Mouse (Mus musculus) forebrain, embryonic 15.5 days (tissue): ENCODE results near the gene Ttll12. TPM values are rescaled to one million over a fixed set of nuclear protein-coding genes. Genes with fewer than 3 reads are reported as not detected.

ENCODE experiments used
- ATAC-seq: fragments of 200-750 bp; cut with Nextera tagmentation; replicated peaks from 2 replicates; pipeline ENCODE4 v1.8.0; 2017; ENCODE audit warnings: mild to moderate bottlenecking, moderate TSS enrichment, moderate library complexity
- H3K27ac ChIP-seq: fragments of 300-500 bp; sonication (generic); replicated peaks from 2 replicates; pipeline ENCODE4 v1.5.1; 2015; ENCODE audit warnings: mild to moderate bottlenecking, inconsistent platforms
- H3K27me3 ChIP-seq: fragments of 300-500 bp; sonication (generic); 2 replicates; pipeline ENCODE4 v1.6.1; 2015; ENCODE audit warnings: inconsistent platforms
- H3K36me3 ChIP-seq: fragments of 300-500 bp; sonication (generic); 2 replicates; pipeline ENCODE4 v1.6.1; 2015; ENCODE audit warnings: mild to moderate bottlenecking, inconsistent platforms
- H3K4me1 ChIP-seq: fragments of 300-500 bp; sonication (generic); 2 replicates; pipeline ENCODE4 v1.6.1; 2015; ENCODE audit warnings: inconsistent platforms
- H3K4me2 ChIP-seq: fragments of 300-500 bp; sonication (generic); replicated peaks from 2 replicates; pipeline ENCODE4 v1.6.1; 2015; ENCODE audit warnings: mild to moderate bottlenecking, inconsistent platforms
- H3K4me3 ChIP-seq: fragments of 300-500 bp; sonication (generic); 2 replicates; pipeline ENCODE4 v1.5.1; 2015; ENCODE audit warnings: mild to moderate bottlenecking, inconsistent platforms
- H3K9ac ChIP-seq: fragments of 300-500 bp; sonication (generic); replicated peaks from 2 replicates; pipeline ENCODE4 v1.6.1; 2015; ENCODE audit warnings: mild to moderate bottlenecking, inconsistent platforms
- H3K9me3 ChIP-seq: fragments of 300-500 bp; sonication (generic); 2 replicates; pipeline ENCODE4 v1.6.1; 2016; ENCODE audit warnings: inconsistent platforms
- WGBS: fragments of 180-500 bp; shearing (Covaris S2); methylation state at CpG from one replicate; pipeline ENCODE4 v1.1.7; 2015; ENCODE audit warnings: mixed read lengths; 5-methylcytosine and 5-hydroxymethylcytosine counted together
- polyA plus RNA-seq: library from polyadenylated mRNA; unstranded; fragments of >200 nt; fragmentation: Nextera tagmentation; extraction: Ambion mirVana; gene quantifications from 2 replicates; pipeline ENCODE4 v1.2.1, GENCODE M21; 2015

The Ttll12 gene
- polyA plus RNA-seq, 1 experiment from 2014 or later = 45.0 TPM

- H3K4me3 ChIP-seq = no peak overlapping the region
Observed at GRCm38 (mm10) chr15:83530233-83530632, 64.7 kb downstream of the Ttll12 start.

DNA sequence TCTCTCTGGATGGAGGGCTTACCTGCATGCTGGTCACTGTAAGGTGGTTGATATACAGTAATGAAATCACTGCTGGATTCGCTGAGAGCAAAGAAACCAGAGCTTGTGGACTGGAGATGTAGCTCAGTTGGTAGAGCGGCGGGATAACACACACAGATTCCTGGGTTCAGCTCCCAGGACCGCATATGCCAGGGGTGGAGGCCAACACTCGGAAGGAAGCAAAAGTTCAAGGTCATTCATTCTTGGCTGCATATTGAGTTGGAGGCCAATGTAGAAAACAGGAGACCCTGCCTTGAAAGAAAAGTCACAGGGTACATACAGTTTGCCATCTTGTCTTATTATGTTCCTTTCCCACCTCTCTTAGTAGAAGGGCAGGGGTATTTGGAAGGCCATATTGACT is 65.2 kb downstream of the Ttll12 start:
- 90% methylated on average over 5 of the region's 5 CpGs for WGBS
- no peak overlapping the region for H3K27ac ChIP-seq
- ATAC-seq = no peak

More at GRCm38 (mm10) chr15:83530233-83530632, 64.7 kb downstream of the Ttll12 start:
- no peak for ATAC-seq
- peaks cover 15% of the 10 kb centered on the region for H3K4me1 ChIP-seq
- no peak overlapping the region for H3K9ac ChIP-seq
- H3K27ac ChIP-seq = no peak overlapping the region
- 84% methylated on average over 9 of the region's 9 CpGs for WGBS
- H3K9me3 ChIP-seq = no peaks in the 10 kb centered on the region
- peaks cover 22% of the 10 kb centered on the region for H3K27me3 ChIP-seq
- H3K36me3 ChIP-seq = no peaks in the 10 kb centered on the region
- H3K4me2 ChIP-seq = no peak overlapping the region

GRCm38 (mm10) chr15:83528892-83529291 is 66.1 kb downstream of the Ttll12 start:
- H3K9me3 ChIP-seq = no peaks in the 10 kb centered on the region
- ATAC-seq = no peak

More for the DNA sequence above, 65.2 kb downstream of the Ttll12 start:
- H3K9me3 ChIP-seq = no peaks in the 10 kb centered on the region
- no peak overlapping the region for H3K4me3 ChIP-seq
- H3K4me2 ChIP-seq = no peak overlapping the region
- H3K27me3 ChIP-seq = peaks cover 24% of the 10 kb centered on the region
- no peak overlapping the region for H3K9ac ChIP-seq
- peaks cover 15% of the 10 kb centered on the region for H3K4me1 ChIP-seq
- no peaks in the 10 kb centered on the region for H3K36me3 ChIP-seq

DNA sequence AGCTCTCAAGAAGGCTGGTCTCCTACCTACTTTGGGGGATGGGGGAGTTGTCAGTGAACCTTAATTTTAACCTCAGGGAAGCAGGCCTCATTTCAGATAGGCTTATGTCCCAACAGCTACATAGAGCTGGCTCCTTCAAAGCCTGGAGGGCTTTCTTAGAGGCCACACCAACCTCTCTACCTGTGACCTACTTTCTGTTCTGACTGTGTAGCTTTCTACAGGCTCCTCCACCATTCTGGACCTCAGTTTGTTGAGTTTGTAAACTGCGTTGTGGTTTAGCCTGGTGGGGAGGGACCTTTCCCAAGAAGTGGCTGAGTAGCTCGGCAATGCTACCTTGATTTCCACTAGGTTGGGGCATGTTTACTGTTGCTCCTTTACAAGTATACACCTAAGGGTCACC is 67.2 kb downstream of the Ttll12 start:
- H3K27me3 ChIP-seq = peaks cover 24% of the 10 kb centered on the region
- WGBS = 69% methylated on average over 2 of the region's 2 CpGs
- H3K4me2 ChIP-seq = no peak overlapping the region

More at GRCm38 (mm10) chr15:83528892-83529291, 66.1 kb downstream of the Ttll12 start:
- no peak overlapping the region for H3K4me3 ChIP-seq
- WGBS = 78% methylated on average over 4 of the region's 4 CpGs
- peaks cover 24% of the 10 kb centered on the region for H3K27me3 ChIP-seq
- no peak overlapping the region for H3K4me2 ChIP-seq
- no peaks in the 10 kb centered on the region for H3K36me3 ChIP-seq
- H3K9ac ChIP-seq = no peak overlapping the region
- no peak overlapping the region for H3K27ac ChIP-seq
- H3K4me1 ChIP-seq = peaks cover 15% of the 10 kb centered on the region

DNA sequence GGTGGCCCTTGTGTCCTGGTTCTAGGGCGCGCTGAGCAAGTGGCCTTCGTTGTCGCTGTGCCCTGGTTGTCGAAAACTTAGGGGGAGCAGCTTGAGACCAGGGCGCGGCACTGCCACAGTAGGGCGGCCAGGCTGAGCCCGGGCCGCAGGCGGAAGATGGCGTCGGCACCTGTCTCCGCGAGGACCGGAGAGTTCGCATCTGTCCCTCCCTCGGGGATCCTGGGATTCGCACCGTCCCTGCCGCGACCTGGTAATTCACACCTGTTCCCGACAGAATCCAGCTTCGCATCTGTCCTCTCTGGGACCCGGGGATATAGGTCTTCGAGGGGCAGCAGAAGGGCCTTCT is 67.9 kb downstream of the Ttll12 start:
- Histone ChIP-seq H3K27me3 (peaks cover 24% of the 10 kb centered on the region), H3K9ac (peak overlapping the region; percentile 45), H3K4me2 (peak overlapping the region; percentile 86), H3K4me1 (peaks cover 15% of the 10 kb centered on the region), H3K27ac (no peak overlapping the region), H3K36me3 (no peaks in the 10 kb centered on the region), H3K9me3 (no peaks in the 10 kb centered on the region), H3K4me3 (peak overlapping the region; percentile 44)
- WGBS = 2% methylated on average over 24 of the region's 26 CpGs
- ATAC-seq = no peak

More for the DNA sequence above, 67.2 kb downstream of the Ttll12 start:
- H3K9me3 ChIP-seq = no peaks in the 10 kb centered on the region
- peaks cover 15% of the 10 kb centered on the region for H3K4me1 ChIP-seq
- no peaks in the 10 kb centered on the region for H3K36me3 ChIP-seq
- no peak overlapping the region for H3K27ac ChIP-seq
- H3K4me3 ChIP-seq = no peak overlapping the region
- ATAC-seq = no peak
- H3K9ac ChIP-seq = no peak overlapping the region

DNA sequence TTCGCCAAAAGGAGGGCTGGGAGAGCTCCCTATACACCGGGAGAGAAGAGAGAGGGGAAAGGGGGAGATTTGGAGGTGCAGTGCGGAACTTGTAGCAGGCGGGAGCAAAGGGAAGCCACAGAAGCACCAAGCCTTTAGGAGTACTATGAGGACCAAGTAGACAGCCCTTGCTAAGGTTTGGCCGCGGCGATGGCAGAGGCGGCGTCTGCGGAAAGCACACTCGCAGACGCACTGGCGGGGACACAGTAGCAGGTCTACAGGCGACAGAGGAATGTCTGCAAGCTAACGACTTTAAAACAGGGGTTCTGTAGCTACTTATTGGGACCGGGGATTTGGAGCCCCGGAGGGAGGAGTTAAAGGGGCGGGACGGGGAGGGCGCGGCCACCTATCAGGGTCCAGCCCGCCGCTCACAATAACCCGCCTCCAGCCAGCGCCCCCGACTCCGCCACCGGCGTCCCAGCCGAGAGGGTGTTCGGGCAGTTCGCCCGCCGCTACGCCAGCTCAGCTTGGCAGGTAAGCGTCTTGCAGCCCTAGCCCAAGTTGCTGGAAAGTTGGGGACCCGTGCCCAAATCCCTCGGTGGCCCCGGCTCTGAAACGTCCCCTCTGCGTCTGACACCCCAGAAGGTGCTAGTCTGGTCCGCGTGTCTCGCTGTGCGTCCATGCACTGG is 68.4 kb downstream of the Ttll12 start, which contains the start of gene Bik:
Gene Bik (plus strand): TSS at position 439 of the 668 bp plus-strand sequence.
- Histone ChIP-seq H3K9ac (peak within 1 kb of the TSS; percentile 45), H3K36me3 (no peaks in the 10 kb centered on the region), H3K27me3 (peaks cover 24% of the 10 kb centered on the region), H3K9me3 (no peaks in the 10 kb centered on the region), H3K4me2 (peak within 1 kb of the TSS; percentile 86), H3K27ac (no peak within 1 kb of the TSS), H3K4me1 (peaks cover 15% of the 10 kb centered on the region), H3K4me3 (peak within 1 kb of the TSS; percentile 44)
- WGBS = under 1% methylated on average over 45 of the region's 45 CpGs
- ATAC-seq = peak; percentile 41; the same call in 1 of the 2 replicates

Other genes starting within 250 kb of the Ttll12 start
- gene Arfgap3, start 244.9 kb downstream of the Ttll12 start, polyA plus RNA-seq = 38.7 and 39.6 TPM in 2 replicates
- 21.5 and 25.5 TPM in 2 replicates for gene Pacsin2, start 130.6 kb downstream of the Ttll12 start, polyA plus RNA-seq
- 101 and 103 TPM in 2 replicates for gene Ttll1, start 84.3 kb downstream of the Ttll12 start, polyA plus RNA-seq
- gene Bik, start 68.3 kb downstream of the Ttll12 start, polyA plus RNA-seq = 0.60 and 1.2 TPM in 2 replicates
- gene Tspo, start 31.6 kb downstream of the Ttll12 start, polyA plus RNA-seq = 10.5 and 11.2 TPM in 2 replicates
- 36.0 and 38.8 TPM in 2 replicates for gene Mcat, start 31.4 kb downstream of the Ttll12 start, polyA plus RNA-seq
- 17.9 and 20.9 TPM in 2 replicates for gene Scube1, start 129.9 kb upstream of the Ttll12 start, polyA plus RNA-seq
- 323 and 347 TPM in 2 replicates for gene Mpped1, start 184.3 kb upstream of the Ttll12 start, polyA plus RNA-seq